Mouse (Mus musculus) erythroblast, embryonic 14.5 days (primary cell): ENCODE results near the gene Gps2. TPM values are rescaled to one million over a fixed set of nuclear protein-coding genes. Genes with fewer than 3 reads are reported as not detected.

Experiments used
- H3K27me3 ChIP-seq: 2 replicates; pipeline ENCODE4 v1.6.1; 2012; ENCODE audit warnings: inconsistent platforms; ENCODE audit not compliant: control insufficient read depth
- H3K36me3 ChIP-seq: 2 replicates; pipeline ENCODE4 v1.6.1; 2012; ENCODE audit warnings: mild to moderate bottlenecking, inconsistent platforms; ENCODE audit not compliant: control insufficient read depth
- H3K4me1 ChIP-seq: 2 replicates; pipeline ENCODE4 v1.6.1; 2012; ENCODE audit warnings: inconsistent platforms; ENCODE audit not compliant: control insufficient read depth
- H3K4me3 ChIP-seq: replicated peaks from 2 replicates; pipeline ENCODE3; 2012; ENCODE audit warnings: moderate library complexity, mild to moderate bottlenecking, inconsistent platforms
- H3K9me3 ChIP-seq: 2 replicates; pipeline ENCODE4 v1.6.1; 2012; ENCODE audit warnings: low read length, inconsistent platforms, mixed read lengths; ENCODE audit not compliant: control insufficient read depth
- GATA1 ChIP-seq: IDR thresholded peaks from 2 replicates; pipeline ENCODE4 v1.6.1; 2012; ENCODE audit warnings: low read length, inconsistent platforms, mixed read lengths
- TAL1 ChIP-seq: IDR thresholded peaks from 3 replicates; pipeline ENCODE4 v1.6.1; 2012; ENCODE audit warnings: low read length, inconsistent platforms, mixed read lengths
- polyA plus RNA-seq: library from polyadenylated mRNA; stranded (reverse); fragments of >175 nt; gene quantifications from 2 replicates; pipeline ENCODE4 v1.2.3, GENCODE M21; 2012

Gps2 gene
- polyA plus RNA-seq, 1 experiment = 90.4 TPM

- no peak for TF ChIP-seq TAL1
- TF ChIP-seq GATA1 = no peak
- H3K36me3 ChIP-seq = peaks cover 36% of the 10 kb centered on the region
- H3K4me1 ChIP-seq = peaks cover 49% of the 10 kb centered on the region
- H3K9me3 ChIP-seq = no peaks in the 10 kb centered on the region
- peak overlapping the region; percentile 88 for H3K4me3 ChIP-seq
- peaks cover 13% of the 10 kb centered on the region for H3K27me3 ChIP-seq
Measured at GRCm38 (mm10) chr11:69901406-69901846, 12.3 kb upstream of the Gps2 start.

GRCm38 (mm10) chr11:69901993-69902392 lies 11.7 kb upstream of the Gps2 start:
- no peaks in the 10 kb centered on the region for H3K9me3 ChIP-seq
- H3K4me3 ChIP-seq = peak overlapping the region; percentile 88
- H3K27me3 ChIP-seq = peaks cover 13% of the 10 kb centered on the region
- H3K36me3 ChIP-seq = peaks cover 42% of the 10 kb centered on the region
- peaks cover 49% of the 10 kb centered on the region for H3K4me1 ChIP-seq
- no peak for TF ChIP-seq TAL1
- TF ChIP-seq GATA1 = no peak

GRCm38 (mm10) chr11:69902972-69903371 lies 10.7 kb upstream of the Gps2 start:
- peak overlapping the region; percentile 88 for H3K4me3 ChIP-seq
- no peaks in the 10 kb centered on the region for H3K9me3 ChIP-seq
- H3K36me3 ChIP-seq = peaks cover 52% of the 10 kb centered on the region
- no peak for TF ChIP-seq TAL1
- TF ChIP-seq GATA1 = no peak
- H3K4me1 ChIP-seq = peaks cover 49% of the 10 kb centered on the region
- peaks cover 13% of the 10 kb centered on the region for H3K27me3 ChIP-seq

- TF ChIP-seq TAL1 = no peak
- TF ChIP-seq GATA1 = no peak
- Histone ChIP-seq H3K4me1 (peaks cover 41% of the 10 kb centered on the region), H3K9me3 (no peaks in the 10 kb centered on the region), H3K27me3 (peaks cover 10% of the 10 kb centered on the region), H3K4me3 (no peak overlapping the region), H3K36me3 (peaks cover 65% of the 10 kb centered on the region)
Measured at GRCm38 (mm10) chr11:69904311-69904710, 9.4 kb upstream of the Gps2 start.

DNA sequence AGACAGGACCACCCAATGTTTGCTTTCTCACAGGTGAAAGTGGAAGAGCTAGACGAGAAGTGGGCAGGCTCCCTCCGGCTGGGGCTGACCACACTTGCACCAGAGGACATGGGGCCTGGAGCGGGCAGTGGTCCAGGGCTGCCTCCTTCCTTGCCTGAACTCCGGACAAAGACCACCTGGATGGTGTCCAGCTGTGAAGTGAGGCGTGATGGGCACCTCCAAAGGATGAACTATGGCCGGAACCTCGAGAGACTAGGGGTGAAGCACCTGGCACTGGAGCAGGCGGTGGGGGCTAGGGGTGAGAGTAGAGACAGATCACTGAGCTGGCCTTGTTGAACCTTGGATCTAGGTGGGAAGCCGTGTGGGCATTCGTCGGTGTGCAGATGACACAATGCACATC lies 5.0 kb upstream of the Gps2 start:
- Histone ChIP-seq H3K4me3 (no peak overlapping the region), H3K27me3 (no peaks in the 10 kb centered on the region), H3K9me3 (no peaks in the 10 kb centered on the region), H3K4me1 (peaks cover 16% of the 10 kb centered on the region), H3K36me3 (peaks cover 100% of the 10 kb centered on the region)
- TF ChIP-seq GATA1 (no peak), TAL1 (no peak)

DNA sequence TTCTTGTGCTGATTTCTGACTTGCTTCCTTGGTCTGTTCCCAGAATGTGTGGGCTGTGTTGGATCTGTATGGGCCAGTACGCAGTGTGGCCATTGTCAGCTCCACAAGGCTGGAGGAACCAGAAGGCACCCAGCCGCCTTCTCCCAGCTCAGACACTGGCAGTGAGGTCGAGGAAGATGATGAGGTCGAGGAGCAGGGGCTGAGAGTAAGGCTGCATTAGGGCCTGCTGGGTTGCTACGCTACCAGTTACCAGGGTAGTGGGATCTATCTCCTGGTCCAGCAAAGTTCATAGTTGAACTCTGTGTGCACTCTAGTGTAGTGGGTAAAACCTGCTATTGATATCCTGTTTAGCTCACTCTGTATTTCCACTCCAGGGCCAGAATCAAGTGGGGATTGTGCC lies 4.5 kb upstream of the Gps2 start:
- Histone ChIP-seq H3K36me3 (peaks cover 96% of the 10 kb centered on the region), H3K4me3 (no peak overlapping the region), H3K4me1 (peaks cover 14% of the 10 kb centered on the region), H3K27me3 (no peaks in the 10 kb centered on the region), H3K9me3 (no peaks in the 10 kb centered on the region)
- TF ChIP-seq GATA1 (no peak), TAL1 (no peak)

DNA sequence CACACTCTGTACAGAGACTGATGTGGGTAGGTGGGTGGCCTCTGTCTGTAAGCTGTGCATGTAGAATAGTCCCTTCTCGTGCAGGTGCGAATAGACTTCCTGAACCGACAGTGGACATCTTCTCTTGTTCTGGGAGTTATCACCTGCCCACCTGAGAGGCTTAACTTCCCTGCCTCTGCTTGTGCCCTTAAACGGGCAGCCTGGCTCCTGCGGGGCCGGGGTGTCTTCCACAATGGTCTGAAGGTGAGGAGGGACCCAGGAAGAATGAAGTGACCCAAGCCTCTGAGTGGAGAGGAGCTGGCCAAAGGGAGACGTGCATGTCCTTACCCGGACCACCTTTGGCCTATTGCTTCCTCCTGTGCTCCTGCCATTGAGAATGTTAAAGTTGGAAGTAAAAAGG lies 3.5 kb upstream of the Gps2 start:
- Histone ChIP-seq H3K9me3 (no peaks in the 10 kb centered on the region), H3K36me3 (peaks cover 96% of the 10 kb centered on the region), H3K4me1 (peaks cover 24% of the 10 kb centered on the region), H3K4me3 (no peak overlapping the region), H3K27me3 (no peaks in the 10 kb centered on the region)
- no peak for TF ChIP-seq GATA1
- no peak for TF ChIP-seq TAL1

GRCm38 (mm10) chr11:69910781-69911560 lies 2.7 kb upstream of the Gps2 start:
- H3K36me3 ChIP-seq = peaks cover 96% of the 10 kb centered on the region
- no peaks in the 10 kb centered on the region for H3K27me3 ChIP-seq
- peaks cover 32% of the 10 kb centered on the region for H3K4me1 ChIP-seq
- H3K4me3 ChIP-seq = no peak overlapping the region
- H3K9me3 ChIP-seq = no peaks in the 10 kb centered on the region
- no peak for TF ChIP-seq TAL1
- TF ChIP-seq GATA1 = no peak

GRCm38 (mm10) chr11:69911701-69912100 lies 2.0 kb upstream of the Gps2 start:
- no peaks in the 10 kb centered on the region for H3K9me3 ChIP-seq
- H3K36me3 ChIP-seq = peaks cover 96% of the 10 kb centered on the region
- TF ChIP-seq GATA1 (no peak), TAL1 (no peak)
- no peaks in the 10 kb centered on the region for H3K27me3 ChIP-seq
- H3K4me3 ChIP-seq = no peak overlapping the region
- H3K4me1 ChIP-seq = peaks cover 40% of the 10 kb centered on the region
